Mouse (Mus musculus) kidney, adult 2 months (tissue): ENCODE measurements around the gene Ccdc77.

Experiments used
- CTCF ChIP-seq: fragments of 200-500 bp; conservative IDR thresholded peaks from 2 replicates; pipeline ENCODE4 v1.5.1; 2011; ENCODE audit warnings: low read depth, mild to moderate bottlenecking, control low read depth, low read length, moderate library complexity, mixed read lengths; ENCODE audit not compliant: insufficient read depth, insufficient read length
- POLR2A ChIP-seq: fragments of 200-500 bp; IDR thresholded peaks from one replicate; pipeline ENCODE4 v1.6.1; 2011; ENCODE audit warnings: low read depth, low read length, control low read depth

DNA sequence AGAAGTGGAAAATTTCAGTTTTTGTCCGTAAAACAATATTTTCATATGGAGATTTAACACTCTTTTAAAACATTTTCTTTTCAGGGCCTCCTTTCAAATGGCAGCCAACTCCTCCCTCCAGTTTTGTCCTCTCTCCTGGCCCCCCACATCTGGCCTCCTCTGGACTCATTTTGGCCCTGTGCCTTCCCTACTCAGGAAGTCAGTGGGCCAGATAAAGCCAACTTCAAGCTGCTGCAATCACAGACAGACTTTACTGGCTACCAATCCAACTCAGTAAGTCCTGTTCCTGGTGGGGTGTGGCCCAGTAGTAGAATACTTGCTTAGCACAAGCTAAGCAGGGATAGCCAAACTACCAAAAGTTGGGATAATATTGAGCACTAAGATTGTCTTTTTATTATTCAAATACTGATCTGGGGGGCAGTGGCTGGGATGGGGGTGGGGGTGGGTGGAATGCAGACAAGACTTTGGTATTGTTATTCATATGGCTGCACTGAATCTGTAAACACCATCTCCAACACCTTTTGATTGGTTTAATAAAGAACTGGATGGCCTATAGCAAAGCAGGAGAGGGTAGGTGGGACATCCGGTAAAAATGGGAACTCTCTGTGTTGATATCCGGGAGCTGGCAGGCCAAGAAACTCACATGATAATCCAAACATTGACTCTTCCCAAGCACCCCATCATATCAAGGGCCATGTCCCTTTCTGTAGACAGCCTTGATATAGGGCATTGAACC, 57.1 kb downstream of the Ccdc77 start:
- TF ChIP-seq CTCF (no peak), POLR2A (no peak)
